Mouse (Mus musculus) cortical plate, adult 2 months (tissue): ENCODE measurements around the gene Cnbd2.

ENCODE experiments used
- CTCF ChIP-seq: fragments of 200-500 bp; IDR thresholded peaks from 2 replicates; pipeline ENCODE4 v1.5.1; 2011; ENCODE audit warnings: mild to moderate bottlenecking, control low read depth, low read length; ENCODE audit not compliant: insufficient read depth; ENCODE audit errors: extremely low read depth
- POLR2A ChIP-seq: fragments of 200-500 bp; IDR thresholded peaks from 2 replicates; pipeline ENCODE4 v1.6.1; 2011; ENCODE audit warnings: mild to moderate bottlenecking, low read length, control low read depth; ENCODE audit not compliant: insufficient read depth; ENCODE audit errors: extremely low read depth

DNA sequence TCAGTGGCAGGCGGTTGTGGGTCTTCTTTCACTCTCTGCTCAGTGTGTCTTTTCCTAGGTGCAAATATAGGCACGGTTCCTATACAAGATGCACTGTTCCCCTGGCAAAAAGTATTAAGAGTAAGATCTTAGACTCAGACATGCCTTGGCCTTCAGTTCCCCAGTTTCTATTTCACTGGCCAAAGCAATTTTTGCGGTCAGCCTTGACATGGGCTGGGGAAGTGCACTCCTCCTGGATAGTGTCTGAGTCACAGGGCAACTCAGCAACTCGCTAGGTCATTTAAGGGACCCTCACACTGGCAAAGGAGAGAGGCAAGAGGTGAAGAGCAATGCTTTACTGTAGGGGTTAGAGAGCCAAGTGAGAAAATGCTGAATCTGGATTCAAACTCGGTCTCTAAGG lies 103.6 kb downstream of the Cnbd2 start:
- TF ChIP-seq CTCF (no peak), POLR2A (no peak)
